Mouse (Mus musculus) heart, adult 2 months (tissue): Measurements from ENCODE around the gene Icosl. TPM values are rescaled to one million over a fixed set of nuclear protein-coding genes. Genes with fewer than 3 reads are reported as not detected.

Source experiments
- DNase-seq, 2 experiments: peaks; one replicate each; pipeline ENCODE4 v3.0.0; 2021
- H3K27ac ChIP-seq: fragments of 200-600 bp; 2 replicates; pipeline ENCODE4 v1.8.1; 2022
- H3K27me3 ChIP-seq: fragments of 200-500 bp; 2 replicates; pipeline ENCODE4 v1.6.1; 2012; ENCODE audit warnings: mild to moderate bottlenecking, low read length, inconsistent platforms, mixed read lengths; ENCODE audit not compliant: control insufficient read depth, insufficient read depth
- H3K36me3 ChIP-seq: fragments of 200-500 bp; 2 replicates; pipeline ENCODE4 v1.6.1; 2012; ENCODE audit warnings: low read length, inconsistent platforms; ENCODE audit not compliant: control insufficient read depth, insufficient read depth
- H3K4me1 ChIP-seq: fragments of 200-500 bp; 2 replicates; pipeline ENCODE4 v1.6.1; 2011; ENCODE audit warnings: low read length; ENCODE audit not compliant: control insufficient read depth, insufficient read depth
- H3K4me3 ChIP-seq: fragments of 200-600 bp; 2 replicates; pipeline ENCODE4 v1.8.1; 2022
- H3K79me2 ChIP-seq: fragments of 200-500 bp; replicated peaks from 2 replicates; pipeline ENCODE4 v1.6.1; 2012; ENCODE audit warnings: mild to moderate bottlenecking, inconsistent platforms, low read length, moderate library complexity, mixed read lengths; ENCODE audit not compliant: control insufficient read depth, insufficient read depth
- H3K9ac ChIP-seq: fragments of 200-500 bp; 2 replicates; pipeline ENCODE4 v1.6.1; 2012; ENCODE audit warnings: low read depth, mild to moderate bottlenecking, control low read depth, inconsistent platforms, low read length, mixed read lengths
- CTCF ChIP-seq: fragments of 200-600 bp; IDR thresholded peaks from 2 replicates; pipeline ENCODE4 v1.8.1; 2022; ENCODE audit warnings: antibody characterized with exemption, mild to moderate bottlenecking, moderate library complexity
- EP300 ChIP-seq: fragments of 200-500 bp; IDR thresholded peaks from 2 replicates; pipeline ENCODE4 v1.6.1; 2011; ENCODE audit warnings: low read depth, low read length, control low read depth; ENCODE audit not compliant: insufficient read depth
- POLR2A ChIP-seq: fragments of 200-500 bp; IDR thresholded peaks from 2 replicates; pipeline ENCODE4 v1.6.1; 2011; ENCODE audit warnings: mild to moderate bottlenecking, low read depth, low read length, control low read depth; ENCODE audit not compliant: insufficient read depth
- WGBS: fragments of 180-500 bp; shearing (Covaris S2); methylation state at CpG from one replicate; pipeline ENCODE4 v1.1.7; 2018; 5-methylcytosine and 5-hydroxymethylcytosine counted together
- intact Hi-C: fragments of 180-260 bp; cut with DNase I; formaldehyde crosslinking; loops from one replicate; pipeline ENCODE4 v1.15.1; 2025
- polyA plus RNA-seq: library from polyadenylated mRNA; depleted of rRNA; stranded (reverse); fragments of >200 nt; gene quantifications from 2 replicates; pipeline ENCODE4 v1.2.3, GENCODE M21; 2012
- total RNA-seq, 2 experiments: library from RNA; stranded (reverse); gene quantifications; 2 replicates each; pipeline ENCODE4 v1.2.3; 2021

Icosl gene
- total and polyA plus RNA-seq, 3 experiments = 5.8 to 8.4 (median 7.6) TPM

DNA sequence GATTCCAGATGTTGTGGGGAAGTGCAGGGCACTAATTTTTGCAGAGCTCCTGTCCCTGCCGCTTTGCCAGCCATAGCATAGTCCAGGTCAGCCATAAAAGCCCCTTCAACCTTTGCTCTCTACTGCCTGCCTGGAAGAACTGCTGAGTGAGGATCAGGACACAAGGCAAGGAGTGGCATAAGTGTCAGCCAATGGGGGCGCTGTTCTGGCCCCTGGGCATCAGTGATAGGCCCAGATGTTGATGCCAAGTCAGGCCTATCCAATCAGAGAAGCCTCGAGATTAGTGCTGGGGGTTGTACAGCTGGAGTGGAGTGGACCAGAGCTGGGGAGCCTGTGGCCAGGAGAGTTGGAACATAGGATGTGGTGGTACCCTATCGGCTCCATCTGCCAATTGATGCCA is 1.9 kb upstream of the Icosl start:
- H3K9ac ChIP-seq = no peak overlapping the region
- intact Hi-C loops = loop anchor here (5.0 kb wide), 1 partner anchor 40 kb away; no protein-coding TSS in a partner anchor
- H3K27me3 ChIP-seq = no peaks in the 10 kb centered on the region
- no peak overlapping the region for H3K27ac ChIP-seq
- H3K36me3 ChIP-seq = no peaks in the 10 kb centered on the region
- no peaks in the 10 kb centered on the region for H3K79me2 ChIP-seq
- H3K4me3 ChIP-seq = no peak overlapping the region
- 41% methylated on average over 4 of the region's 4 CpGs for WGBS
- DNase-seq = peak in 1 of 2 experiments; percentile 30
- TF ChIP-seq CTCF = no peak
- TF ChIP-seq EP300 = no peak
- no peak for TF ChIP-seq POLR2A
- H3K4me1 ChIP-seq = no peaks in the 10 kb centered on the region; the same call in 1 of the 2 replicates

GRCm38 (mm10) chr10:78068541-78068940 is 561 bp upstream of the Icosl start:
- intact Hi-C loops = loop anchor here (5.0 kb wide), 1 partner anchor 41 kb away; no protein-coding TSS in a partner anchor
- H3K79me2 ChIP-seq = no peaks in the 10 kb centered on the region

DNA sequence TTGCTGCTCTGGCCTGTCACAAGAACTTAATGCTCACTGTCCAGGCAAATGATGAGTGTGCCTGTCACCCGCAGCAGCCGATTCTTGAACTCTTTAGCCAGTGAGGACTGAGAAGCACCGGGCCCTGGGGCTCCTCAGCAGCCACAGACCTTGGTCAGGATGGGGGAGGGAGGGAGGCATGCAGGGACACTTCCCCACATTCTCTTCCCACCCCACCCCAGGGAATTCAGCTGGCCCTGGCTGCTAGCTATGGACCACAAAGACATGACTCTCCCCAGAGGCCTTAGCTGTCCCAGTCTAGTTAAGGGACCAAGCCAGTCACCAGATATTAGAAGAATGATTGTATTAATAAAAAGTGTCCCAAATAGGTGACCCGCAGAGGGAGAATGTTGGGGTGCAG is 5.0 kb downstream of the Icosl start:
- no peak overlapping the region for H3K27ac ChIP-seq
- no peaks in the 10 kb centered on the region for H3K27me3 ChIP-seq
- no peaks in the 10 kb centered on the region for H3K36me3 ChIP-seq
- TF ChIP-seq POLR2A (no peak), CTCF (no peak), EP300 (no peak)
- H3K4me3 ChIP-seq = no peak overlapping the region
- WGBS = 70% methylated on average over 4 of the region's 4 CpGs
- no peak for DNase-seq
- no peak overlapping the region for H3K9ac ChIP-seq
- peaks cover 2% of the 10 kb centered on the region; the same call in 1 of the 2 replicates for H3K4me1 ChIP-seq
- intact Hi-C loops = no loop called here
- no peaks in the 10 kb centered on the region for H3K79me2 ChIP-seq

More at GRCm38 (mm10) chr10:78068541-78068940, 561 bp upstream of the Icosl start:
- Histone ChIP-seq H3K27me3 (no peaks in the 10 kb centered on the region), H3K27ac (peak overlapping the region; percentile 31), H3K4me1 (no peaks in the 10 kb centered on the region; the same call in 1 of the 2 replicates), H3K36me3 (no peaks in the 10 kb centered on the region), H3K9ac (peak overlapping the region; percentile 32; the same call in 1 of the 2 replicates), H3K4me3 (peak overlapping the region; percentile 89)
- 12% methylated on average over 11 of the region's 11 CpGs for WGBS
- DNase-seq = peak; percentile 22 to 40
- TF ChIP-seq POLR2A (no peak), EP300 (no peak), CTCF (no peak)

DNA sequence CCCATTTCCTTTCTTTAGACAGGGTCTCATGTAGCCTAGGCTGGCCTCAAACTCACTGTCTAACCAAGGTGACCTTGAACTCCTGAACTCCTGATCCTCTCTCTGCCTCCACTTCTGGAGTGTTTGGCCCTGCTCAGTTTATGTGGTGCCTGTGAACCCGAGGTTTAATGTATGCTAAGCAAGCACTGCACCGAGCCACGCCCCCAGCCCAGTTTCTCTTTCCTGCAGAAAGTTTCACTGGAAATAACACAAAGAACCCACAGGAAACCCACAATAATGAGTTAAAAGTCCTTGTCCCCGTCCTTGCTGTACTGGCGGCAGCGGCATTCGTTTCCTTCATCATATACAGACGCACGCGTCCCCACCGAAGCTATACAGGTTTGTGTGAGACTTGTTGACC is 5.9 kb downstream of the Icosl start:
- no peaks in the 10 kb centered on the region for H3K36me3 ChIP-seq
- no peaks in the 10 kb centered on the region for H3K79me2 ChIP-seq
- H3K27me3 ChIP-seq = no peaks in the 10 kb centered on the region
- no peak overlapping the region for H3K9ac ChIP-seq
- no peak for DNase-seq
- H3K4me1 ChIP-seq = peaks cover 2% of the 10 kb centered on the region; the same call in 1 of the 2 replicates
- no peak overlapping the region for H3K4me3 ChIP-seq
- no peak overlapping the region for H3K27ac ChIP-seq
- WGBS = 72% methylated on average over 11 of the region's 11 CpGs
- TF ChIP-seq EP300 (no peak), CTCF (no peak), POLR2A (no peak)
- intact Hi-C loops = no loop called here

- H3K27ac ChIP-seq = no peak overlapping the region
- no peak for TF ChIP-seq POLR2A
- no peak for TF ChIP-seq EP300
- no peak for TF ChIP-seq CTCF
- WGBS = 75% methylated on average over 9 of the region's 9 CpGs
- DNase-seq = no peak
- intact Hi-C loops = no loop called here
- H3K9ac ChIP-seq = no peak overlapping the region
- peaks cover 3% of the 10 kb centered on the region; the same call in 1 of the 2 replicates for H3K4me1 ChIP-seq
- no peaks in the 10 kb centered on the region for H3K79me2 ChIP-seq
- H3K27me3 ChIP-seq = no peaks in the 10 kb centered on the region
- no peaks in the 10 kb centered on the region for H3K36me3 ChIP-seq
- H3K4me3 ChIP-seq = no peak overlapping the region
Observed at GRCm38 (mm10) chr10:78077862-78078261, 8.8 kb downstream of the Icosl start.

DNA sequence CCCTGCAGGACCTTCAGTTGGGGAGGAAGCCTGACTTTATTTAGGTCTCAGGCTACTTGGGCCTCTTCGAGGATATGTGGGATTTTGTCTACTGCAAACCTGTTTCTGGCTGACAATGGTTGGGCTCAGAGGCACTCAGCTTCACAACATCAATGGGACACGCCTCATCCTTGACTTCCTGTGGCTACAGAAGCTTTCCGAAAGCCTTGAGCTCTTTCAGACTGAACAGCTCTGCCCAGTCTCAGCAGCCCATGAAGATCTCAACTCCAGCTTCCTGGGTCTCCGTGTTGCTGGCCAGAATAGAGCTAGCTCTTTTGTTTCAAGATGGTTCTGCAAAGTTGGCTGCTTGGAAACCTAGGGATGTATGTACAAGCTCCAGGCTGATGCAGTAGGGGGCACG is 9.2 kb downstream of the Icosl start:
- Histone ChIP-seq H3K27me3 (no peaks in the 10 kb centered on the region), H3K4me3 (no peak overlapping the region), H3K9ac (no peak overlapping the region), H3K79me2 (no peaks in the 10 kb centered on the region), H3K27ac (no peak overlapping the region), H3K4me1 (peaks cover 3% of the 10 kb centered on the region; the same call in 1 of the 2 replicates), H3K36me3 (no peaks in the 10 kb centered on the region)
- intact Hi-C loops = no loop called here
- TF ChIP-seq EP300 (no peak), CTCF (no peak)
- 57% methylated on average over 5 of the region's 5 CpGs for WGBS
- DNase-seq = no peak
